Mouse (Mus musculus) thymus, postnatal 0 days (tissue): ENCODE data around the gene St6galnac6. TPM values are rescaled to one million over a fixed set of nuclear protein-coding genes. Genes with fewer than 3 reads are reported as not detected.
A peak's percentile ranks its signal among the peaks of the same experiment; 100 is the strongest.

Source experiments
- DNase-seq: peaks from one replicate; pipeline ENCODE4 v3.0.0-alpha.2; 2015; ENCODE audit warnings: low spot score
- microRNA counts: library from miRNA; unstranded; fragments of <30 nt; microRNA quantifications from one replicate; lab custom pipeline; 2015
- microRNA-seq: library from miRNA; unstranded; fragments of <30 nt; microRNA quantifications from one replicate; pipeline ENCODE4, GENCODE M21; 2016; ENCODE audit warnings: borderline number of aligned reads
- polyA plus RNA-seq: library from polyadenylated mRNA; unstranded; fragments of >200 nt; fragmentation: Nextera tagmentation; extraction: Ambion mirVana; gene quantifications from 2 replicates; pipeline ENCODE4 v1.2.1, GENCODE M21; 2015

The St6galnac6 gene
- polyA plus RNA-seq, 1 experiment from 2014 or later = 5.7 TPM

DNA sequence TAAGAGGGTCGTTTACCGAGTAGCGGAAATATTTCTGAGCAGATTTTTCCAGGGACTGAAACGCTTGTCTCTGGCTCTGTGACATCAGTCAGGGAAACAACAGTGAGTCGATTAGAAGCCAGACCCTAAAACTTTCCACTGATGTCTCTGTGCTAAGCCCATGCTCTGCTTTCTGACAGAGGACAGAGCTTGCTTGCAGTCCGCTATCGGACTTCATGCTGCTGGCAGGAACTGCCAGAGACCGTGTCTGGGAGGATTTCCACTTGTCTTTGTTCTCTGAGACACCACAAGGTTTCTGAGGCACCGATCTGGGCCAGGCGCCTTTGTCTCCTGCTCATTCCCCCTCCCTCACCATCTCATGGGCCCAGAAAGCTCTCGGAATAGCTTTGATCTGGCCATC is 68.3 kb downstream of the St6galnac6 start:
- DNase-seq = no peak

DNA sequence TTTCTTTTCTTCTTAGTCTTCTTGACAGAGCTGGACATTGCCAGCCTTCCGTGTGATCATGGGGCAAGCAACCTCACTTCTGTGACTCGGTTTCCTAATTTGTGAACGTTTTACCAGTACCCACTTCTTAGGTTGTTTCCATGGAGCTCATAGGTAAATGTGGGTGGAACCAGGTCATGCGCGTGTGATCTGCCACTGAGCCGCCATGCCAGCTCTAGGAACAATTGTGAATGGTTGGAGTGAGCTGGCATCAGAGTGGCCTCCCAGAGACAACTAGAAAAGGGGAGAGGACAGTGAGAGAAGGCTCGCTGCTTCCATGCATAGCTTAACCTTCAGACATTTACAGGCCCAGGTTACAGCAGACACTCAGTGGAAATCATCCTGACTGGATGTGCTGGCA is 68.7 kb downstream of the St6galnac6 start:
- DNase-seq = no peak

DNA sequence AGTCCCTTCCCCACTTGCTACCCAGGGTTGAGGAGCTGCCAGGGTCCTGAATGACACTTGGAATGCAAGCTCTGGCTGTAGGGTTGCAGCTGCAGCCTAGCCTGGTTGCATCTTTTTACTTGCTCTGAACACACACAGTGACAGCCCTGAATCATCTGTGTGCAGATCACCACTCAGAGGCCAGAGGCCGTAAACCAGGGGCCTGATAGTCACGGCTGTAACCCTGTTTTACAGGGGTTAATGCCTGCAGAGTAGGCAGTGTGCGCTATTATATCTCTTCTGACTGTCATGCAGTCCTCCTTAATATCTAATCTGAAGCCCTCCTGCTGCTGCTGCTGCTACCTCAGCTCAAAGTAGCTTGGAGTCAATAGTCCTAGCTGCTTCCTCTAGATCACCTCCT is 70.4 kb downstream of the St6galnac6 start:
- DNase-seq = no peak

MicroRNAs encoded within 50 kb of the gene (microRNA counts, 519-probe panel; counts per million panel counts)
- microRNA mmu-miR-1954 (lab: Ali Mortazavi, UCI) = 473 counts per million, percentile 71 among the panel's probes with 10 or more counts

Small RNAs within 50 kb of the gene (microRNA-seq; reads per million reads assigned to microRNA genes)
- not detected for gene Mir1954

Other genes starting within 250 kb of the St6galnac6 start
- gene Ciz1, start 247.4 kb upstream of the St6galnac6 start, polyA plus RNA-seq = 30.5 and 37.6 TPM in 2 replicates
- 0.69 and 0.83 TPM in 2 replicates for gene Dnm1, start 246.4 kb upstream of the St6galnac6 start, polyA plus RNA-seq
- gene 1110008P14Rik, start 217.8 kb upstream of the St6galnac6 start, polyA plus RNA-seq = 66.9 and 77.3 TPM in 2 replicates
- gene Lcn2, start 211.5 kb upstream of the St6galnac6 start, polyA plus RNA-seq = 4.3 and 6.3 TPM in 2 replicates
- gene Ptges2, start 203.8 kb upstream of the St6galnac6 start, polyA plus RNA-seq = 17.8 and 18.5 TPM in 2 replicates
- 5.4 and 6.2 TPM in 2 replicates for gene Naif1, start 149.3 kb upstream of the St6galnac6 start, polyA plus RNA-seq
- 16.3 and 18.9 TPM in 2 replicates for gene Slc25a25, start 148.3 kb upstream of the St6galnac6 start, polyA plus RNA-seq
- 8.4 and 8.9 TPM in 2 replicates for gene Fam102a, start 64.4 kb upstream of the St6galnac6 start, polyA plus RNA-seq
- 126 and 129 TPM in 2 replicates for gene Dpm2, start 28.9 kb upstream of the St6galnac6 start, polyA plus RNA-seq
- 0.28 and 0.31 TPM in 2 replicates for gene Pip5kl1, start 24.9 kb upstream of the St6galnac6 start, polyA plus RNA-seq
- 0.08 TPM in 1 of 2 replicates, not detected in the other for gene 9430097D07Rik, start 24.0 kb upstream of the St6galnac6 start, polyA plus RNA-seq
- 24.3 and 25.3 TPM in 2 replicates for gene St6galnac4, start 12.6 kb upstream of the St6galnac6 start, polyA plus RNA-seq
- gene Ak1, start 22.0 kb downstream of the St6galnac6 start, polyA plus RNA-seq = 2.0 and 2.4 TPM in 2 replicates
- gene Eng, start 46.9 kb downstream of the St6galnac6 start, polyA plus RNA-seq = 25.9 and 28.5 TPM in 2 replicates
- gene Fpgs, start 104.4 kb downstream of the St6galnac6 start, polyA plus RNA-seq = 21.0 and 24.1 TPM in 2 replicates
- 125 and 146 TPM in 2 replicates for gene Cdk9, start 113.4 kb downstream of the St6galnac6 start, polyA plus RNA-seq
- 20.7 and 23.4 TPM in 2 replicates for gene Sh2d3c, start 121.3 kb downstream of the St6galnac6 start, polyA plus RNA-seq
- gene 6330409D20Rik, start 141.3 kb downstream of the St6galnac6 start, polyA plus RNA-seq = 0.26 and 0.44 TPM in 2 replicates
- gene Tor2a, start 157.5 kb downstream of the St6galnac6 start, polyA plus RNA-seq = 86.3 and 91.9 TPM in 2 replicates
- 0.69 and 0.95 TPM in 2 replicates for gene Ttc16, start 175.9 kb downstream of the St6galnac6 start, polyA plus RNA-seq
- gene Ptrh1, start 176.1 kb downstream of the St6galnac6 start, polyA plus RNA-seq = 25.7 and 26.5 TPM in 2 replicates
- gene Cfap157, start 184.7 kb downstream of the St6galnac6 start, polyA plus RNA-seq = 4.4 and 4.7 TPM in 2 replicates
- gene Stxbp1, start 247.5 kb downstream of the St6galnac6 start, polyA plus RNA-seq = 6.0 and 7.0 TPM in 2 replicates